Mouse (Mus musculus) ovary, postnatal 36 days (tissue): ENCODE data around the gene Ptp4a2.
"Not testable (repeated sequence)": the region's sequence is repeated elsewhere in the genome, so short reads cannot be mapped to it uniquely, and the experiment has no call there.

Experiments used
- DNase-seq: peaks from one replicate; pipeline ENCODE4 v3.0.0; 2022; ENCODE audit warnings: low spot score, mixed read lengths

Ptp4a2 gene

DNA sequence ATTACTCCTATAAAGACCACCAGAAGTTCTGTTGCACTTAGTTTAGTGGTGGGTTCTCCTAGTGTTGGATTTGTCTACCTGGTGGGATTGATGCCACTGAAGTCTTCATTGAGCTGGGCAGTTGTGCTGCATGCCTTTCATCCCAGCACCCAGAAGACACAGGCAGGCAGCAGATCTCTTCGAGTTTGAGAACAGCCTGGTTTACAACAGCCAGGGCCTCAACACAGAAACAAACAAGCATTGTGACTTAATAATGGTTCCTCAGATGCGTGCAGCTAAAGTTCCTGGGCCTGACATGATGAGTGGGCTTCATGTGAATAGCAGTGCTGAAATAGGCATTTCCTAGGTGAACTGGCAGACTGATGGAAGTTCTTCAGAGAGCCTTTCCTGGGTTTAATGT, 42.0 kb downstream of the Ptp4a2 start:
- DNase-seq = no peak

DNA sequence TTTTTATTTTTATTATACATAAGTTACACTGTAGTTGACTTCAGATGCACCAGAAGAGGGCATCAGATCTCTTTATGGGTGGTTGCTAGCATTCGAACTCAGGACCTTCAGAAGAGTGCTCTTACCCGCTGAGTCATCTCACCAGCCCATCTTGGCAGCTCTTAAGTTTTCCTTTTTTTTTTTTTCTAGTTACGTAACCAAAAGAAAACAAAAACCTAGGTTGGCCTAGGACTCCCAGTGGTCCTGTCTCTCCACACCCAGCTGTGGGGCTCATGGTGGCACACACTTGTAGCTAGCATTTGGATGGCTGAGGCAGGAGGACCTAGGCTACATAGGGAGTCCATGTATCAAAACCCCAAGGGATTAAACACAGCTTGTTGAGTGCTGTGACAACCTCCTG, 43.0 kb downstream of the Ptp4a2 start:
- no peak for DNase-seq

DNA sequence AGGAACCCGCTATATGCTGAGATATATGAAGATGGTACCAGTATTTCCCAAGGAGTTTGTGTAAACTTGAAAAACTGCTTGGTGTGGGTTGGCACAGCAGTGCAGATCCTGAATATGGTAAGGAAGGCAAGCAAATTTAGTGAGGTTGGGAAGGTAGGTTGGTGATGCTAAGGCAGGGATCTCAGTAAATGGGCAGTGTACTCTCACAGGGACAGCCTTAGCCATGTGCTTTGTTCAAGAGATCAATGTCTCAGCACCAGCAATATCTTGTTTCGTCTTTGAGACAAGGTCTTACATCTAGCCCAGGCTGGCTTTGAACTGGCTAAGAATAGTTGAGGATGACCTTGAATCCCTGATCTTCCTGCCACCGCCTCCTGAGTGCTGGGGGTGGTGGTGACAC, 43.6 kb downstream of the Ptp4a2 start:
- no peak for DNase-seq

DNA sequence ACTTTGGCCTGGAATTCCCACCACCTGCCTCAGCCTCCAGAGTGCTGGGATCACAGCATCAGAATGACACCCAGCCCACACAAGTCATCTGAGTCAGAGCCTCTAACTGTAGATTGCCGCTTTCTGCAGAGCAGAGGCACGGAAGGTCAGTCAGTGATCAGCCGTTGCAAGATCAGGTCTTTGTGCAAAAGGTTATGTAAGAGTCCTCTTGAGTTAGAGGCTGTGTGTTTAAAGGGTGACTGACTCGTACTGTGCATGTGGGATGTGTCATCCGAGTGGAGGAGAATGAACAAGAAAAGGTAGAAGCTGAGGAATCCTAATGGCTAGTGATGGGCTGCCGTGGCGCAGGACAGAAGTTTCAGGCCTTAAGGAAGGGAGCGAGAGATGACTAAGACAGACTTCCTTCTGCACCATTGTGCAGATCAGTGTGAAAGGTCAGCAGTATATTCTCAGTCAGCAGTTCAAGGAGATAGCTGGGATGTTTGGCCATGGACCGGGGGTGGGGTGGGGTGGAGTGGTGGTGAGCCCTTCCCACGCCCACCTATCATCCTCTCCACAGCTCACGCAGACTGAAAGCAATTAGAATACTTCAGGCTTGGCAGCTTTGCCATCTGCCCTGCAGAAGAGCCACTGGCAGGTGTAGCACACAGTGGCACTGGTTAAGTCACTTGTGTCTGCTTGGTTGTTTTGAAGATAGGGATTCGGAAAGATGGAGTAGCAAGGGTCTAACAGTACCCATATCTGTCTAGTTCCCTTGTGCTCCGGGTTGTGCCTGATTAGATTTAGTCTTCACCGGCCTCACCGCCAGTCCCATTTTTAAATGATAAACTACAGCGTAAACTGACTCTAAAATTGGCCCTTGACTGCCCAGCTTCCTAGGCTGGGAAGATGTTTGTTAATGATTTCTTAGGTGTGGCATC, 44.3 kb downstream of the Ptp4a2 start:
- DNase-seq = no peak

DNA sequence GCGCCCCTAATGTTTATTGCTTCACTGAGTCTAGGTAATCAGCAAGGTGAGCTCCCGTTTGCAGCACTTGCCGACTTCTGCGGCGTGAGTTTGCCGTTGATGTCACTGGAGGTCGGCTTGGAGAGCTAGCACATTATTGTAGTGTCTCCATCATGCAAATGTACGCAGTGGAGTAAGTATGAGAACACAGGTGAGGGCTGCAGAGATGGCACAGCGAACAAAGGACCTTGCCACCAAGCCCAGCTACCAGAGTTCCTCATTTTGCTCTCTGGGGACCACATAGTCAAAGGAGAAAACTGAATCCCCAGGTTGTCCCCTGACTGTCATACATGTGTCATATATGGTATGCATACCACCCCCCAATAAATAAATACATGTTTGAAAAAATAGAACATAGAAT, 49.4 kb downstream of the Ptp4a2 start:
- no peak for DNase-seq

DNA sequence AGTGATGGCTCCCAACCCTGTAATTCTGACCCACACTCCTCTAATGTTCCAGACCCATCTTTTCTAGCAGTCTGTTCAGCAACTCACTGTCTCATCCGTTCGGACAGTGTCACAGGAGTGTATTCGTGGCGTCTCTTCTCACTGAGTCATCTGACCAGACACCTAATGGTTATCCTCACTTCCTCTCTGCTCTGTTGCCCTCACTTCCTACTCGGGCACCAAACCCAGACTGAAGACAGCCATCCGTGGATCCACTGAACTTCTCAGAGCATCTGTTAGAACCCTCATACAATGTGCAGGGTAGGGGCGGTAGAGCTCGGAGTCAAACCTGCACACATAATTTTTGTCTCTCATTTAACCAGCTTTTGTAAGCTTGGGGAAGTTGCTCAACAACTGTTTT, 50.4 kb downstream of the Ptp4a2 start:
- no peak for DNase-seq

DNA sequence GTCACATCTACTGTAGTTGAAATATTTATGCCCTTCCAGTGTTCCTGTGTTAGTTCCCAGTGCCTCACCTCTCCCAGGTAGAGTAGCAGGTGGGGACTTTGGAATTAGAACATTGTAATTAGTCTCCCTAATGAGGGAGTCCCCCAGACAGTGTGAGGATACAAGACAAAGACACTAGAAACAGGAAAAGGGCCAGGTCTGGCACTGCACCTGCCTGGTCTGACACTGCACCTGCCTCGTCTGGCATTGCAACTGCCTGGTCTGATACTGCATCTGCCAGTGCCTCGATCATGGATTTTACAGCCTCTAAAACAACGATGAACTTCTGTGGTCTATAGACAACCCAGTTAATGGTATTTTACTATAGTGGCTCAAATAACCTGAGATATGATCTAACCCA, 51.3 kb downstream of the Ptp4a2 start:
- DNase-seq = no peak

DNA sequence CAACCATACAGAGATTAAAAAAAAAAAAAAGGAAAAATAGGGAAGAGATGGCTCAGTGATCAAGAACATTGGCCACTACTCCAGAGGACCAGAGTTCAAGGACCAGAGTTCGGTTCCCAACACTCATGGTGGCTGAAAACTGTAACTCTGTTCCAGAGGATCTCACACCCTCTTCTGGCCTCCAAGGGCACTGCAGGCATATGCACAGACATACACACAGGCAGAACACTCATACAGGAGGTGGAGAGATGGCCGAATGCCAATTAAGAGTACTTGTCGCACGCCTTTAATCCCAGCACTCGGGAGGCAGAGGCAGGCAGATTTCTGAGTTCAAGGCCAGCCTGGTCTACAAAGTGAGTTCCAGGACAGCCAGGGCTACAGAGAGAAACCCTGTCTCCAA, 55.2 kb downstream of the Ptp4a2 start:
- not testable (repeated sequence) for DNase-seq

DNA sequence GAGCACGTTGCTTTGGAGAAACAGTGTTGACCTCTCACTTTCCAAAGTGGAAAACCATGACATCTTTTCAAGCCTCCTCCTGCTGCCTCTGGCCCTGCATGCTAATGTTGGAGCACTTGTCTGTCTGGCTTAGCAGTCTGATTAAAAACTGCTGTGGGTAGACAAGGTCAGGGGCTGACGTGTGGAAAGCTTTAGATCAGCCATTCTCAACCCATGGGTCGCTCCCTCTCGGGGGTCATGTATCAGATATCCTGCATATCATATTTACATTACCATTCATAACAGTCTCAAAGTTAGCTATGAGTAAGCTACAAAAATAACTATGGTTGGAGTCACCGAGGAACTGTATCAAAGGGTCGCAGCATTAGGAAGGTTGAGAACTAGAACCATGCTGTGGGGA, 57.2 kb downstream of the Ptp4a2 start:
- no peak for DNase-seq

DNA sequence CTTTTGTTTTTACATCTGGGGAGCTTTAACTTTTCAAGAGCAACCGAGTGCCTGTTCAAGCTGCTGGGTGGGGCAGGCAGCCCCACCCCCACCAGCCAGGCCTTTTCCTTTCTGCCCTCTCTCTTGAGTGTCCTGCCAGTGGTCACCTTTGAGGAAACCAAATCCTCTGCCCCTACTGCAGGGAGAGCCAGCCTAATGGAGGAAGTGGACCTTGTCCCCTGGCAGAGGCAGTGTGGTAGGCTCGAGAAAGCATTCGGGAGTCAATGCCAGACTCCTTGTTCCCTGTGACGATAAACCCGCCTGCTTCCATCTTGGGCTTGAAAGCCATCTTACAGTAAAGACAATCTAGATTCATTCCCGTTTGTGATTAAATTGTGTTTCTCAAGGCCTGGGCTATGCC, 59.5 kb downstream of the Ptp4a2 start:
- DNase-seq = no peak

DNA sequence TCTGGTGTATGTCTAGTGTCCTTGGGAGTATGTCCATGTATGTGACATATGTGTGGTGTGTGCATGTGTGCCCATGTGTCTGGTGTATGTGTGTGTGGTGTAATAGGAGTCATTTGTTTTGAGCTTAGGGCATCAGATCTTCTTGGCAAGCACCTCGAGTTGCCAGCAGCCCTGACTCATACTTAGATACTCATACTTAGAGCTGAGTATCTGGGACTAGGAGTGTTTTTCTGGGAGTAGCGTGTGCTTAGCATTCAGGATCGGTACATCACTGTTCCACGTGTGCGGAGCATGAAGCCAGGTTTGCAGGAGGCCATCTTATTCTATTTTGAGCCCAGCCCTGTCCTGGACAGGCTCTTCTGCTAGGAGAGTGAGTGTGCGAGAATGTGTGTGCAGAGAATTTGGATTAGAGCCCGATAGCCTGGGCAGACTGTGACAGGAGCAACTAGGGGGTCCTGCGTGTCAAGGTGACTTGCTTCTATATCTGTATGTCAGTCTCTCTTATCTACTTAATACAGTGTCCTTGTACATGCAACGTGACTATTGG, 61.4 kb downstream of the Ptp4a2 start:
- DNase-seq = no peak

DNA sequence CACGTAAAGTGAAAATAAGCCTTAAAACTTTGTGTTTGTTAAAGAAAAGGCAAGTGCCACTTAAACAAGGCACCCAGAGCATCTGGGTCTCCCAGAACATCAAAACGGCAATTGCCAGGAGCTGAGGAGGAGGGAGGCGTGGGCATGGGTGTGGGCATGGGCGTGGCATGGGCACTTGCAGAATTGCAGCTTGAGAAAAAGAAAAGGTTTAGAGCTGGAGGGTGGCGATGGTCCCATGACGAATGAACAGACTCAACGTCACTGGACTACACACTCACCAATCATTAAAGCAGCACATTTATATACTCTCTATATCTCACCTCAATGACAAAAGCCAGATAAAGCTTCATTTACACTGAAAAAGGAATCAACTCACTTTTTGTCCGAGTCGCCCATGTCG, 63.8 kb downstream of the Ptp4a2 start:
- DNase-seq = no peak

DNA sequence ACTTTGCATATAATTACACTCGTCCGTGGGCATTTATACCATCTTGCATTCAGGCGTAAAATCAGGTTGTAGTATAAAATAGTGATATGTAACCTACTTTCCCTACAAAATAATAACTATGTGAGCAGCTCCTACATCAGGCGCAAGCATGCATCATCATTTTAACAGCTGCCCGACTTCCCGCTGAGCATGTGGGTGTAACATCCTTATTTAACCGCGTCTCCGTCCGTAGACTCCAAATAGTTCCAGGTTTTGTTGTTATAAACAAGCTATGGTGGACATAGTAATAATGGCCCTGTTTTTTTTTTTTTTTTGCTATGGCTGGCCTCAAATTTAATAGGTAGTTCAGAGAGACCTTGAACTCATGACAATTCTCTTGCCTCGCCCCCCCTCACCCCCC, 64.4 kb downstream of the Ptp4a2 start:
- no peak for DNase-seq

DNA sequence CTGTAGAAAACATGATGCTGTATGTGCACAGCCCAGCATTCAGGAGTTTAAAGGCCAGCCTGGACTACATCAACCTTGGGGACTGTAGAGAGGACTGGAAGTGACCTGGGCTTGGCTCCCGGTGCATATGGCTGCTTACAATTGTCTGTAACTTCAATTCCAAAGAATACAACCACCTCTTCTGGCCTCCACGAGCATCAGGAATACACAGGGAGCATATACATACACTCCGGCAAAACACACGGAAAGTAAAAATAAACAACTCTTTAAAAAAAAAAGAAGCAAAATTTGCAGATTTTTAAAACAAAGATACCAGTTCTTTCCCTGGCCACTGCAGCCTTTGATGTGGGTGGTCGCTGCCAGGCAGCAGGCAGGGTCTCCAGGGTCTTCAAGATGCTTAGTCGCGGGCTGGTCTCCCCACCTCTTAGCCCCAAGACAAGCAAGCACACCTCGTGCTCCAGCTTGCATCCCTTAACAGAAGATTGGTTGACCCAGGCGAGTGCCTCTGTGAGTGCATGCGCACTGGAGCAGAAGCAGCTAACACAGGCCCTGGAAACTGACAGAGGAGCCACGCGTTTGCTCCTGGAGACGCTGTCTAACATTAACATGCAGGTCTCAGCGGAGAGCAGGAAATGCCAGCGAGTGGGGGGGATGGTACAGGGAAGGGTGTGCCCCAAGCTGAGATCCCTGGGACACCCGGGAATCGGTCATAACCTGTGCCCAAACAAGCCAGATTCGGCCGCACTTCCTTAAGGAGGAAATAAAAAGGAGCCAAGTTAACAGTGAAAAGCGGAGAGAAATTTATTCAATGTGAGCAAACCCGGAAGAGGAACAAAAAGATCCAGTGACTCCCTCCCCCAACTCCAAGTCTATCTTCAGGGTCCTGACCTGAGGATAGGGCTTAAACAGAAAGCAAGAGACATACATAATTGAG, 66.1 kb downstream of the Ptp4a2 start:
- DNase-seq = peak; percentile 73

DNA sequence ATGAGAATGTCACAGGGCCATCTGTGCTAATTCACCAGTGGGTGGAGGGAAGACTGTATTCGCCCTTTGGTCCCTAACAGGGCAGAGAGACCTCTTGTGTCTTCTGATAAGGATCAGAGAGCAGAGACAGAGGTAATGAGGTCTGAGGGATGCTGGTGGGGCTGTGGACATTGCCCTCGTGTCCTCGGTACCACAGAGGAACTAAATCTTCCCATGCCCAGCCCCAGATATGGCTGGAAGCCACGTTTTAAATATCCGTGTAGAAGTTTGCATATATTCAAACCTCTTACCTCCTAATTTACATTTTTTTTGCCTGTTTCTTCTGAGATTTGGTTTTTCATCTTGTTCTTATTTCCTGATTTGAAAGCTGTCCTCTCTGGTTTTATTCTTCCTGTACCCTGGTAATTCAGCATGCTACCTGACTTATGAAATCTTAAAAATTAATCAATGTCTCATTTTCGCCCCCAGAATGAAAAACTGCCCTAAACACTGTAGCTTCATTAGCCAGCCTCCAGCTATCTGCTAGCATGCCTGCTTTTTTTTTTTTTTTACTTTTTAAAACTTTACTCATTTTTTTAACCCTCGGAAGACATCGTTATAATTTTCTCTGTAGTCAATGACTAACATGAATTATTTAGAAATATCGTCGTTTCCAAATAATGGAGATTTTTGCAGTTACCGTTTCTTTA, 67.1 kb downstream of the Ptp4a2 start:
- no peak for DNase-seq

DNA sequence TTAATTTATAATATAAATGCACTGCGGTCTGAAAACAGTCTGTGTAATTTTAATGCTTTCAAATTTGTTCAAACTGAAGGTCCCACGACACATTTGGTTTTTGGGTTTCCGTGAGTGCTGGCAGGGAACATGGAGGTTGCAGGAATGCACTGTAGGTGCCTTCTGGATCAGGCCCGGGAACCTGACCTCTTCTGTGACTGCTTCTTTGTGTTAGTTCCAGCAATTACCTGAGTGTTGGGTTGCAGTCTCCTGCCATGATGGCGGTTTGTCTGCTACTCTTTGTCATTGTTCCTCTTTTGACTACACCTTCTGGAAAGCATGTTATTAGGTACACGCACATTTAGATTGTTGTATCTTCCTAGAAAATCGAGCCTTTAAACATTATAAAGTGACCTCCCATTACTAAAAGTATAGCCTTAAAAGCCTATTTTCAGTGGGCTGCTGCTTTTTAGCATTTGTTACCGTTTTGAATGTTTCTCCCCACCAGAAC, 67.7 kb downstream of the Ptp4a2 start:
- no peak for DNase-seq

DNA sequence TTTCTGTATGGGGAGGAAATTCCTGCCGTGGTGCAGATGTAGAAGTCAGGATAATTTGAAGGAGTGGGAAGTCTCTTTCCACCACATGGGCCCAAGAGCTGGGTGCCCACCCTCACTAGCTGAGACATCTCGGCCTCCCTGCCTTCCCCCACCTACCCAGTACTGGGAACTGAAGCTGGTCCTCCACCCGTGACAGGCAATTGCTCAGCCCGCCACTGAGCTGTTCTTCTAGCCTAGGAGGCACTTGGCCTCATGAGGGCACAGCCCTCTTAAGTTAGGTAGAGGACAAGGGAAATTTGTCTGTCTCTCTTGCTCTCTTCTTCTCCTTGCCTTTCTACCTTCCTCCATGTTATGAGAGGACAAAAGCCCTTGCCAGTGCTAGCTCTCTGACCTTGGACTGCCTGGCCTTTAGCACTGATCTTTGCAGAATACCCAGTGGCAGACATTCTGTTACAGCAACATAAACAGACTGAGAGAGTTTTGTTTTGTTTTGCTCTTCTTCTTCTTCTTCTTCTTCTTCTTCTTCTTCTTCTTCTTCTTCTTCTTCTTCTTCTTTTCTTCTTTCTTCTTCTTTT, 68.3 kb downstream of the Ptp4a2 start:
- DNase-seq = no peak

DNA sequence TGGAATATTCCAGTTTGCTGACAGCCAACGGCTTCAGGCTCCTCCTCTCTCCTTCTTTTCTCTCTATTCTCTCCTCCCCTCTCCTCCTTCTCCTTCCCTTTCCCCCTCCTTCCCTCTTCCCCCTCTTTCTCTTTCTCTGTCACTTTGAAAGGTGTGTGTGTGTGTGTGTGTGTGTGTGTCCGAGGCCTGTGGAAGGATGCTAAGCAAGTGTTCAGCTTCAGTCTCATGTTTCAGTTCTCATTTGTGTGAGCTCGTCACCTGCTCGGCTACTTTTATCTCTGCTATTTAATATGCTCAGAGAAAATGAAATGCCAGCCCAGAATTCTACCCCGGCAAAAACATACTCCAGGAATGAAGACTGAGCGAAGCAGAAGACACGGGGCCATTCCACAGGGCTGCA, 69.6 kb downstream of the Ptp4a2 start:
- DNase-seq = no peak

DNA sequence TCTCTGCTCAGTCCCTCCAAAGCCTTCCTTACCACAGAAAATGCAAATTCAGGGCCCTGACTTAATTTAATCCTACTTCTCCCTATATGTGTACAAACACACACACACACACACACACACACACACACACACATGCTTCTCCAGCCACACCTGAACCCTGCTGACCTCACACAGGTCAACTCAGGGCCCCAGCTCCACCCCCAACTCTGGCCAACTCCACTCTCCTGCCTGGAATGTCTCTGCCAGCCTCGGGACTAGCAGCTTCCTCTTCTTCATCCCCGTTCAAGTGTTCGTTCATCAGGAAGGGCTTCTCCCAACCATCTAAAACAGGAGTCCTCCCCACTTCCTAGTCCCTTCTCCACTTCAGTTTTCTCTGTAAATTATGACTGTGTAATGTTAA, 70.6 kb downstream of the Ptp4a2 start:
- DNase-seq = no peak

DNA sequence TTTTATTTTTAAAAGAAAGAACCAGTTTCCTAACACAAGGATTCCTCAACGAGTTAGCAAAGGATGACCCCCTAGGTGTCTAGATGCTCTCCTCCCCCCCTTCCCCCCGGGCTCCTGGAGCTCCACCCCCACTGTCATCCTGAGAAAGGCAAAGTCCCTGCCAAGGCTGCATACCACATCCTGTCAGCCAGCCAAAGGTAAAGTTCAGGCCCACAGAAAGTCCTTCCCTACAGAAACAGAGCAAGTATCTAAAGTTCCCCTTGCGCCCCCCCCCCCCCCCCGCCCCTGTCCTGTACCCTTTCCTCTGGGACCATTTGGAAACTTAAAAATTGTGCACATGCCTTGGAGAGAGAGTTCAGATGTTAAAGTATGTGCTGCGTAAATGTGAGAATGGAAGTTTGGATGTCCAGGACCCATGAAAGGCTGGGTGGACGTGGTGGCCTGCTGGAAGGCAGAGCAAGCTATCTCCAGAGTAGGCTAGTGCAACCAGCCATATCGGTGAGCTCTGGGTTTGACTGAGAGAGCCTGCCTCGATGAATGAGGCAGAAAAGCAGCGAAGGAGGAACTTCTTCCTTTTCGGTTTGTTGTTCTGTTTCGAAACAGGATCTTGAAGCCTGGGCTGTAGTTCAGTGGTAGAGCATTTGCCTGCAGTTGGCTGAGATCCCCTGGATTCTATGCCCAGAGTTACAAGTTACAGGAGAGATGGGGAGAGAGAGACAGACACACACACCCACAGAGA, 71.7 kb downstream of the Ptp4a2 start:
- peak; percentile 43 for DNase-seq
